Comparison of ENCODE assay signal across 8 mouse cellular contexts in the genomic region with DNA sequence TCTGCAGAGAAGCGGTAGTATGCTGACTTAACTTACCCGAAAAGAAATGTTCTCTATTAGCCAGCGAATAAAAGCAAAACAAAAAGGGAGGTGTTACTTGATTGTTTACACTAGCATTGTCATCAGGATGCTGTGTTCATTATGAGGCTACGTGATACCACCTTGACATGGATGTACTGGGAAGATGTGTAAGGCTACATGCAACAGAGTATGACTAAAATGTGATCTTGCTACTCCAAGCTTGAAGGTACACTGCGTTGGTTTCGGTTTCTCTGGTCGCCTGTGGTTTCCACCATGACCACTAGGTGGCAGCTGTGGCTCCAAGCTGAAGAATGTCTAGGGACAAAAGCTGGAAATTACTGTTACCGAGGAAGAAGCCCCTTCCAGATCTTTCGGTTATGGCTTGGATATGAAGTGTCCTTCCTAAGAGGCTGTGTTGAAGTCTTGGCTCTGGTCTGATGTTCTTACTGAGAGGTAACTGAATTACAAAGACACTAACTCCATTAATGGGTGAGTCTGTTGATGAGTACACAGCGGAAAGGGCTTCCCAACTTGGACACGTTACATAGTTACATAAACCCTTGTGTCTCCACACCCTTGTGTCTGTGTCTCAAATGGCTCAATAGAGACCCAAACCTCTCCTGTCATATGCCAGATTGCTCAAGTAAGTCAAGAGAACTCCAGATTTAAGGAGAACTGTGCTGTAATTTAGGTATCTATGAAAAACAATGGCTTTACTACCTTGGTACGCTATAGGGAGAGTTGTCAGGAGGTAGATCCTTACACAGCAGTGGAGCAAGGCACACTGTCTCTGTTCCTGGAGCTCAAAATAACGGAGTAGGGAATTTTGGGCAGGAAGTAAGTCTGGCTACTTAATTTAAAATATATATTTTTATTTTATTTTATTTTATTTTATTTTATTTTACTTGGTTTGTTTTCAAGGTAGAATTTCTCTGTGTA.
A peak's percentile ranks its signal among the peaks of the same experiment; 100 is the strongest.
DNase-seq lines count a peak whose midpoint lies in the region; ATAC-seq and TF ChIP-seq lines count a peak whose summit lies in the region.
"Not testable (repeated sequence)": the region's sequence is repeated elsewhere in the genome, so short reads cannot be mapped to it uniquely, and the experiment has no call there.

No protein-coding gene starts in this region.

- ATAC-seq in heart, embryonic 11.5 days (replicated peaks; ENCODE audit: insufficient number of reproducible peaks, low FRiP score, low TSS enrichment), result 0 out of 2 replicates have a peak, but pooled peaks have one; percentile 42
- not testable (repeated sequence) for ATAC-seq in limb, embryonic 11.5 days (ENCODE audit: insufficient number of reproducible peaks, low FRiP score, low TSS enrichment, low read depth)
- ATAC-seq in megakaryocyte-erythroid progenitor cell, adult 5-6 weeks (replicated peaks; ENCODE audit: low FRiP score, low TSS enrichment, poor library complexity, severe bottlenecking), result peak; percentile 100

- H3K9me3 ChIP-seq in heart, embryonic 11.5 days (replicated peaks; ENCODE audit: control insufficient read depth, low read length); limb, embryonic 11.5 days (ENCODE audit: control insufficient read depth, low read length): not testable (repeated sequence)

- H3K36me3 ChIP-seq in heart, embryonic 11.5 days (ENCODE audit: control insufficient read depth, insufficient read depth, low read length); limb, embryonic 11.5 days (ENCODE audit: control insufficient read depth, insufficient read depth, low read length): not testable (repeated sequence)

- peak overlapping the region; percentile 49 for H3K4me2 ChIP-seq in heart, embryonic 11.5 days
- not testable (repeated sequence) for H3K4me2 ChIP-seq in limb, embryonic 11.5 days (ENCODE audit: low read depth, severe bottlenecking)

- TF ChIP-seq POLR2A in embryonic fibroblast, embryonic 13.5 days (IDR thresholded peaks at IDR 0.05; ENCODE audit: low read depth, low read length), result not testable (repeated sequence)

- TF ChIP-seq CTCF in embryonic fibroblast, embryonic 13.5 days (IDR thresholded peaks at IDR 0.05; ENCODE audit: borderline replicate concordance, insufficient read depth, low read length), result not testable (repeated sequence)

- H3K9ac ChIP-seq in heart, embryonic 11.5 days (ENCODE audit: low read depth, low read length), result 0 out of 2 replicates have a peak overlapping the region, but pooled peaks have one; percentile 39
- H3K9ac ChIP-seq in limb, embryonic 11.5 days (ENCODE audit: low read length), result not testable (repeated sequence)

- DNase-seq in CD4-positive, CD25-positive, alpha-beta regulatory T cell, adult 2 months (ENCODE audit: low read depth, low spot score), result peak; percentile 37
- DNase-seq in c-Kit-positive CD71-negative TER-119-negative erythroid progenitor cells, embryonic 14.5 days (ENCODE audit: low read depth), result peak; percentile 7
- peak; percentile 45 for DNase-seq in kidney, adult 18-20 months
- peak; percentile 41 for DNase-seq in limb, embryonic 11.5 days (ENCODE audit: low spot score)
- DNase-seq in right cerebral cortex, adult 2 months (ENCODE audit: low spot score in 2 of 2), result peak; percentile 36 to 51

- 59% methylated on average over 11 of the region's 13 CpGs for WGBS in heart, embryonic 11.5 days (ENCODE audit: insufficient replicate concordance)
- WGBS in limb, embryonic 11.5 days, result 63% methylated on average over 11 of the region's 13 CpGs

- H3K4me1 ChIP-seq in embryonic fibroblast, embryonic 13.5 days (ENCODE audit: control insufficient read depth, insufficient read depth, low read length); heart, embryonic 11.5 days (ENCODE audit: control insufficient read depth, insufficient read depth, low read length); limb, embryonic 11.5 days (ENCODE audit: control insufficient read depth, insufficient read depth, low read length): not testable (repeated sequence)

- 0 out of 2 replicates have a peak overlapping the region, but pooled peaks have one; percentile 3 for H3K4me3 ChIP-seq in embryonic fibroblast, embryonic 13.5 days (ENCODE audit: insufficient read depth, low read length)
- H3K4me3 ChIP-seq in heart, embryonic 11.5 days (ENCODE audit: low read depth, low read length); limb, embryonic 11.5 days (ENCODE audit: low read depth, low read length): not testable (repeated sequence)

- not testable (repeated sequence) for H3K27ac ChIP-seq in embryonic fibroblast, embryonic 13.5 days (ENCODE audit: insufficient read depth, low read length); heart, embryonic 11.5 days (ENCODE audit: low read depth, low read length); limb, embryonic 11.5 days (replicated peaks; ENCODE audit: low read depth, low read length)

- not testable (repeated sequence) for H3K27me3 ChIP-seq in heart, embryonic 11.5 days (ENCODE audit: control insufficient read depth, insufficient read depth, low read length); limb, embryonic 11.5 days (ENCODE audit: control insufficient read depth, insufficient read depth, low read length)
